Mouse (Mus musculus): ENCODE measurements around the gene Aipl1. TPM values are rescaled to one million over a fixed set of nuclear protein-coding genes. Genes with fewer than 3 reads are reported as not detected.

The Aipl1 gene
- polyA plus RNA-seq, 2 experiments = 0.28 TPM; not detected in 1

- H3K4me1 ChIP-seq (ENCODE audit: control insufficient read depth, insufficient read depth, low read length) = no peaks in the 10 kb centered on the region
- 83% methylated on average over 2 of the region's 2 CpGs for WGBS
- H3K4me3 ChIP-seq (replicated peaks; ENCODE audit: low read length) = no peak overlapping the region
- no peak overlapping the region for H3K9ac ChIP-seq (ENCODE audit: low read depth, low read length, severe bottlenecking)
- no peak overlapping the region for H3K4me2 ChIP-seq (replicated peaks; ENCODE audit: low read depth, low read length, severe bottlenecking)
- H3K27me3 ChIP-seq (ENCODE audit: control insufficient read depth, insufficient read depth, low read length) = no peaks in the 10 kb centered on the region
- H3K36me3 ChIP-seq (ENCODE audit: control insufficient read depth, insufficient read depth, low read length) = no peaks in the 10 kb centered on the region
- no peaks in the 10 kb centered on the region for H3K9me3 ChIP-seq (ENCODE audit: control insufficient read depth, low read length)
- DNase-seq (ENCODE audit: low spot score) = no peak
- no peak for ATAC-seq (ENCODE audit: low FRiP score, low read depth)
- TF ChIP-seq POLR2A (IDR thresholded peaks at IDR 0.05; ENCODE audit: borderline replicate concordance, extremely low read depth, insufficient read depth, insufficient read length) = no peak
- no peak overlapping the region for H3K27ac ChIP-seq (replicated peaks; ENCODE audit: low read depth, low read length)
These were observed 51.5 kb downstream of the Aipl1 start for GRCm38 (mm10) chr11:71985783-71986182.

GRCm38 (mm10) chr11:71985101-71985711 is 52.1 kb downstream of the Aipl1 start:
- Histone ChIP-seq H3K27ac (replicated peaks; ENCODE audit: low read depth, low read length) (no peak overlapping the region), H3K9ac (ENCODE audit: low read depth, low read length, severe bottlenecking) (no peak overlapping the region), H3K4me1 (ENCODE audit: control insufficient read depth, insufficient read depth, low read length) (no peaks in the 10 kb centered on the region), H3K9me3 (ENCODE audit: control insufficient read depth, low read length) (no peaks in the 10 kb centered on the region), H3K4me2 (replicated peaks; ENCODE audit: low read depth, low read length, severe bottlenecking) (no peak overlapping the region), H3K27me3 (ENCODE audit: control insufficient read depth, insufficient read depth, low read length) (no peaks in the 10 kb centered on the region), H3K4me3 (replicated peaks; ENCODE audit: low read length) (no peak overlapping the region), H3K36me3 (ENCODE audit: control insufficient read depth, insufficient read depth, low read length) (no peaks in the 10 kb centered on the region)
- no peak for TF ChIP-seq POLR2A (IDR thresholded peaks at IDR 0.05; ENCODE audit: borderline replicate concordance, extremely low read depth, insufficient read depth, insufficient read length)
- DNase-seq (ENCODE audit: low spot score) = no peak
- ATAC-seq (ENCODE audit: low FRiP score, low read depth) = no peak
- WGBS = 36% methylated on average over 4 of the region's 4 CpGs

- no peaks in the 10 kb centered on the region for H3K36me3 ChIP-seq (ENCODE audit: control insufficient read depth, insufficient read depth, low read length)
- H3K27ac ChIP-seq (replicated peaks; ENCODE audit: low read depth, low read length) = no peak overlapping the region
- no peak overlapping the region for H3K4me2 ChIP-seq (replicated peaks; ENCODE audit: low read depth, low read length, severe bottlenecking)
- 72% methylated on average over 2 of the region's 2 CpGs for WGBS
- no peaks in the 10 kb centered on the region for H3K9me3 ChIP-seq (ENCODE audit: control insufficient read depth, low read length)
- TF ChIP-seq POLR2A (IDR thresholded peaks at IDR 0.05; ENCODE audit: borderline replicate concordance, extremely low read depth, insufficient read depth, insufficient read length) = no peak
- H3K4me3 ChIP-seq (replicated peaks; ENCODE audit: low read length) = no peak overlapping the region
- no peak for ATAC-seq (ENCODE audit: low FRiP score, low read depth)
- H3K27me3 ChIP-seq (ENCODE audit: control insufficient read depth, insufficient read depth, low read length) = no peaks in the 10 kb centered on the region
- no peak for DNase-seq (ENCODE audit: low spot score)
- H3K4me1 ChIP-seq (ENCODE audit: control insufficient read depth, insufficient read depth, low read length) = no peaks in the 10 kb centered on the region
- H3K9ac ChIP-seq (ENCODE audit: low read depth, low read length, severe bottlenecking) = no peak overlapping the region
These were observed 53.2 kb downstream of the Aipl1 start for GRCm38 (mm10) chr11:71984093-71984492.

Other genes with a start within 250 kb of the Aipl1 start
- gene Pimreg, start 4.5 kb upstream of the Aipl1 start, polyA plus RNA-seq (2012; rRNA removed) = 59.1 and 68.2 TPM in 2 replicates
- 87.9 and 88.8 TPM in 2 replicates for gene Pimreg, start 4.5 kb upstream of the Aipl1 start, polyA plus RNA-seq (2014; fragmentation: Nextera tagmentation; extraction: Ambion mirVana)
- 1.0 and 1.2 TPM in 2 replicates for gene Pitpnm3, start 98.3 kb upstream of the Aipl1 start, polyA plus RNA-seq (2012; rRNA removed)
- gene Pitpnm3, start 98.3 kb upstream of the Aipl1 start, polyA plus RNA-seq (2014; fragmentation: Nextera tagmentation; extraction: Ambion mirVana) = 0.28 and 0.40 TPM in 2 replicates
- gene Gm43951, start 169.3 kb upstream of the Aipl1 start, polyA plus RNA-seq (2012; rRNA removed) = 1.7 and 2.4 TPM in 2 replicates
- gene Gm43951, start 169.3 kb upstream of the Aipl1 start, polyA plus RNA-seq (2014; fragmentation: Nextera tagmentation; extraction: Ambion mirVana) = 0.12 TPM in 1 of 2 replicates, not detected in the other
- gene 4933427D14Rik, start 169.9 kb upstream of the Aipl1 start, polyA plus RNA-seq (2012; rRNA removed) = 15.3 and 19.2 TPM in 2 replicates
- gene 4933427D14Rik, start 169.9 kb upstream of the Aipl1 start, polyA plus RNA-seq (2014; fragmentation: Nextera tagmentation; extraction: Ambion mirVana) = 11.1 and 15.6 TPM in 2 replicates
- gene Txndc17, start 170.0 kb upstream of the Aipl1 start, polyA plus RNA-seq (2012; rRNA removed) = 86.9 and 133 TPM in 2 replicates
- 235 and 239 TPM in 2 replicates for gene Txndc17, start 170.0 kb upstream of the Aipl1 start, polyA plus RNA-seq (2014; fragmentation: Nextera tagmentation; extraction: Ambion mirVana)
- 32.9 and 33.2 TPM in 2 replicates for gene Med31, start 178.1 kb upstream of the Aipl1 start, polyA plus RNA-seq (2012; rRNA removed)
- gene Med31, start 178.1 kb upstream of the Aipl1 start, polyA plus RNA-seq (2014; fragmentation: Nextera tagmentation; extraction: Ambion mirVana) = 39.0 and 46.2 TPM in 2 replicates
- gene Slc13a5, start 229.7 kb upstream of the Aipl1 start, polyA plus RNA-seq (2012; rRNA removed) = 5.6 and 7.5 TPM in 2 replicates
- 1.7 and 3.0 TPM in 2 replicates for gene Slc13a5, start 229.7 kb upstream of the Aipl1 start, polyA plus RNA-seq (2014; fragmentation: Nextera tagmentation; extraction: Ambion mirVana)